Mouse (Mus musculus): ENCODE measurements around the gene Tnks1bp1. TPM values are rescaled to one million over a fixed set of nuclear protein-coding genes. Genes with fewer than 3 reads are reported as not detected.

Gene Tnks1bp1
- polyA plus RNA-seq, 1 experiment from 2014 or later, result 32.9 TPM

GRCm38 (mm10) chr2:85073751-85074150, 25.9 kb downstream of the Tnks1bp1 start:
- Histone ChIP-seq H3K4me2 (replicated peaks; ENCODE audit: low read depth) (no peak overlapping the region), H3K27ac (replicated peaks) (no peak overlapping the region), H3K9ac (ENCODE audit: low read length) (no peak overlapping the region), H3K36me3 (ENCODE audit: control insufficient read depth, insufficient read depth, low read length) (peaks cover 18% of the 10 kb centered on the region), H3K4me3 (ENCODE audit: low read depth, low read length) (no peak overlapping the region), H3K4me1 (replicated peaks; ENCODE audit: control insufficient read depth, insufficient read depth) (no peaks in the 10 kb centered on the region; the same call in 1 of the 2 replicates), H3K9me3 (ENCODE audit: control insufficient read depth, low read length) (no peaks in the 10 kb centered on the region), H3K27me3 (ENCODE audit: control insufficient read depth, insufficient read depth, low read length) (no peaks in the 10 kb centered on the region)
- 76% methylated on average over 5 of the region's 5 CpGs for WGBS
- ATAC-seq (ENCODE audit: low FRiP score, low TSS enrichment) (no peak), DNase-seq (ENCODE audit: low spot score) (no peak)
- TF ChIP-seq CTCF (IDR thresholded peaks at IDR 0.05; ENCODE audit: low read depth) (no peak), EP300 (optimal IDR thresholded peaks at IDR 0.05) (no peak)

GRCm38 (mm10) chr2:85088716-85089646, 41.2 kb downstream of the Tnks1bp1 start:
- H3K4me2 ChIP-seq (replicated peaks; ENCODE audit: low read depth), result 0 out of 2 replicates have a peak overlapping the region, but pooled peaks have one; percentile 1
- H3K4me1 ChIP-seq (replicated peaks; ENCODE audit: control insufficient read depth, insufficient read depth), result 0 out of 2 replicates have a peak, but pooled peaks cover 4% of the 10 kb centered on the region
- peak overlapping the region; percentile 49; the same call in 1 of the 2 replicates for H3K27ac ChIP-seq (replicated peaks)
- peak; percentile 78 for DNase-seq (ENCODE audit: low spot score)
- WGBS, result 35% methylated on average over 11 of the region's 11 CpGs
- no peaks in the 10 kb centered on the region for H3K27me3 ChIP-seq (ENCODE audit: control insufficient read depth, insufficient read depth, low read length)
- H3K9ac ChIP-seq (ENCODE audit: low read length), result no peak overlapping the region
- no peaks in the 10 kb centered on the region for H3K36me3 ChIP-seq (ENCODE audit: control insufficient read depth, insufficient read depth, low read length)
- ATAC-seq (ENCODE audit: low FRiP score, low TSS enrichment), result peak; percentile 79
- H3K9me3 ChIP-seq (ENCODE audit: control insufficient read depth, low read length), result no peaks in the 10 kb centered on the region
- H3K4me3 ChIP-seq (ENCODE audit: low read depth, low read length), result no peak overlapping the region
- TF ChIP-seq EP300 (optimal IDR thresholded peaks at IDR 0.05) (no peak), CTCF (IDR thresholded peaks at IDR 0.05; ENCODE audit: low read depth) (no peak)

- ATAC-seq (ENCODE audit: low FRiP score, low TSS enrichment) (no peak), DNase-seq (ENCODE audit: low spot score) (no peak)
- Histone ChIP-seq H3K9ac (ENCODE audit: low read length) (no peak overlapping the region), H3K27me3 (ENCODE audit: control insufficient read depth, insufficient read depth, low read length) (no peaks in the 10 kb centered on the region), H3K36me3 (ENCODE audit: control insufficient read depth, insufficient read depth, low read length) (no peaks in the 10 kb centered on the region), H3K4me2 (replicated peaks; ENCODE audit: low read depth) (no peak overlapping the region), H3K4me1 (replicated peaks; ENCODE audit: control insufficient read depth, insufficient read depth) (0 out of 2 replicates have a peak, but pooled peaks cover 4% of the 10 kb centered on the region), H3K4me3 (ENCODE audit: low read depth, low read length) (no peak overlapping the region), H3K27ac (replicated peaks) (no peak overlapping the region), H3K9me3 (ENCODE audit: control insufficient read depth, low read length) (no peaks in the 10 kb centered on the region)
- 96% methylated on average over 4 of the region's 4 CpGs for WGBS
- no peak for TF ChIP-seq EP300 (optimal IDR thresholded peaks at IDR 0.05)
- TF ChIP-seq CTCF (IDR thresholded peaks at IDR 0.05; ENCODE audit: low read depth), result no peak
These were observed 43.5 kb downstream of the Tnks1bp1 start for GRCm38 (mm10) chr2:85091325-85091724.

GRCm38 (mm10) chr2:85093376-85093775, 45.6 kb downstream of the Tnks1bp1 start:
- ATAC-seq (ENCODE audit: low FRiP score, low TSS enrichment), result peak; percentile 78

GRCm38 (mm10) chr2:85095906-85096305, 48.1 kb downstream of the Tnks1bp1 start:
- WGBS, result 47% methylated on average over 5 of the region's 5 CpGs
- H3K4me3 ChIP-seq (ENCODE audit: low read depth, low read length), result no peak overlapping the region
- no peak overlapping the region for H3K27ac ChIP-seq (replicated peaks)
- ATAC-seq (ENCODE audit: low FRiP score, low TSS enrichment) (no peak), DNase-seq (ENCODE audit: low spot score) (no peak)
- H3K4me2 ChIP-seq (replicated peaks; ENCODE audit: low read depth), result no peak overlapping the region
- H3K9ac ChIP-seq (ENCODE audit: low read length), result no peak overlapping the region
- peaks cover 2% of the 10 kb centered on the region; the same call in 1 of the 2 replicates for H3K4me1 ChIP-seq (replicated peaks; ENCODE audit: control insufficient read depth, insufficient read depth)
- TF ChIP-seq EP300 (optimal IDR thresholded peaks at IDR 0.05) (no peak), CTCF (IDR thresholded peaks at IDR 0.05; ENCODE audit: low read depth) (no peak)
- H3K36me3 ChIP-seq (ENCODE audit: control insufficient read depth, insufficient read depth, low read length), result no peaks in the 10 kb centered on the region
- no peaks in the 10 kb centered on the region for H3K27me3 ChIP-seq (ENCODE audit: control insufficient read depth, insufficient read depth, low read length)
- no peaks in the 10 kb centered on the region for H3K9me3 ChIP-seq (ENCODE audit: control insufficient read depth, low read length)

More at GRCm38 (mm10) chr2:85093376-85093775, 45.6 kb downstream of the Tnks1bp1 start:
- Histone ChIP-seq H3K36me3 (ENCODE audit: control insufficient read depth, insufficient read depth, low read length) (no peaks in the 10 kb centered on the region), H3K4me3 (ENCODE audit: low read depth, low read length) (no peak overlapping the region), H3K9ac (ENCODE audit: low read length) (no peak overlapping the region), H3K27ac (replicated peaks) (no peak overlapping the region), H3K27me3 (ENCODE audit: control insufficient read depth, insufficient read depth, low read length) (no peaks in the 10 kb centered on the region), H3K4me1 (replicated peaks; ENCODE audit: control insufficient read depth, insufficient read depth) (0 out of 2 replicates have a peak, but pooled peaks cover 4% of the 10 kb centered on the region), H3K4me2 (replicated peaks; ENCODE audit: low read depth) (no peak overlapping the region), H3K9me3 (ENCODE audit: control insufficient read depth, low read length) (no peaks in the 10 kb centered on the region)
- TF ChIP-seq CTCF (IDR thresholded peaks at IDR 0.05; ENCODE audit: low read depth) (no peak), EP300 (optimal IDR thresholded peaks at IDR 0.05) (no peak)
- WGBS, result 68% methylated on average over 1 of the region's 1 CpGs
- peak; percentile 52 for DNase-seq (ENCODE audit: low spot score)

- Histone ChIP-seq H3K4me1 (replicated peaks; ENCODE audit: control insufficient read depth, insufficient read depth) (peaks cover 2% of the 10 kb centered on the region; the same call in 1 of the 2 replicates), H3K9me3 (ENCODE audit: control insufficient read depth, low read length) (no peaks in the 10 kb centered on the region), H3K4me2 (replicated peaks; ENCODE audit: low read depth) (no peak overlapping the region), H3K27ac (replicated peaks) (no peak overlapping the region), H3K36me3 (ENCODE audit: control insufficient read depth, insufficient read depth, low read length) (no peaks in the 10 kb centered on the region), H3K27me3 (ENCODE audit: control insufficient read depth, insufficient read depth, low read length) (no peaks in the 10 kb centered on the region), H3K4me3 (ENCODE audit: low read depth, low read length) (no peak overlapping the region), H3K9ac (ENCODE audit: low read length) (no peak overlapping the region)
- no peak for ATAC-seq (ENCODE audit: low FRiP score, low TSS enrichment)
- 64% methylated on average over 2 of the region's 2 CpGs for WGBS
- TF ChIP-seq EP300 (optimal IDR thresholded peaks at IDR 0.05) (no peak), CTCF (IDR thresholded peaks at IDR 0.05; ENCODE audit: low read depth) (no peak)
- DNase-seq (ENCODE audit: low spot score), result no peak
These were observed 50.2 kb downstream of the Tnks1bp1 start for GRCm38 (mm10) chr2:85098014-85098413.

Data from stomach, postnatal 0 days (tissue).